Mouse (Mus musculus): ENCODE data around the gene Ccdc70.
"Not testable (repeated sequence)": the region's sequence is repeated elsewhere in the genome, so short reads cannot be mapped to it uniquely, and the experiment has no call there.

GRCm38 (mm10) chr8:21938052-21938451 lies 31.5 kb upstream of the Ccdc70 start, which contains the start of gene Defb35:
- not testable (repeated sequence) for TF ChIP-seq CTCF (IDR thresholded peaks at IDR 0.05; ENCODE audit: low read depth); EP300 (optimal IDR thresholded peaks at IDR 0.05)
